Mouse (Mus musculus) hindbrain, embryonic 14.5 days (tissue): Measurements from ENCODE around the gene Gm40193. TPM values are rescaled to one million over a fixed set of nuclear protein-coding genes. Genes with fewer than 3 reads are reported as not detected.
A peak's percentile ranks its signal among the peaks of the same experiment; 100 is the strongest.
"Not testable (repeated sequence)": the region's sequence is repeated elsewhere in the genome, so short reads cannot be mapped to it uniquely, and the experiment has no call there.

ENCODE experiments used
- ATAC-seq: fragments of 200-750 bp; cut with Nextera tagmentation; 2 replicates; pipeline ENCODE4 v1.8.0; 2017; ENCODE audit warnings: moderate number of reproducible peaks, mild to moderate bottlenecking, moderate TSS enrichment, moderate library complexity; ENCODE audit not compliant: low FRiP score
- DNase-seq: peaks from one replicate; pipeline ENCODE4 v3.0.0-alpha.2; 2015; ENCODE audit warnings: low spot score
- H3K27ac ChIP-seq: fragments of 300-500 bp; sonication (generic); 2 replicates; pipeline ENCODE4 v1.5.1; 2014; ENCODE audit warnings: mild to moderate bottlenecking, moderate library complexity
- H3K27me3 ChIP-seq: fragments of 300-500 bp; sonication (generic); 2 replicates; pipeline ENCODE4 v1.6.1; 2014; ENCODE audit warnings: mild to moderate bottlenecking, low read length, mixed read lengths; ENCODE audit not compliant: control insufficient read depth, insufficient read depth
- H3K36me3 ChIP-seq: fragments of 300-500 bp; sonication (generic); replicated peaks from 2 replicates; pipeline ENCODE4 v1.6.1; 2014; ENCODE audit not compliant: control insufficient read depth, insufficient read depth
- H3K4me1 ChIP-seq: fragments of 300-500 bp; sonication (generic); replicated peaks from 2 replicates; pipeline ENCODE4 v1.6.1; 2014; ENCODE audit warnings: antibody characterized with exemption, low read length, mixed read lengths; ENCODE audit not compliant: control insufficient read depth, insufficient read depth
- H3K4me2 ChIP-seq: fragments of 300-500 bp; sonication (generic); replicated peaks from 2 replicates; pipeline ENCODE4 v1.6.1; 2014; ENCODE audit warnings: mild to moderate bottlenecking, moderate library complexity
- H3K4me3 ChIP-seq: fragments of 300-500 bp; sonication (generic); replicated peaks from 2 replicates; pipeline ENCODE4 v1.5.1; 2014; ENCODE audit warnings: mild to moderate bottlenecking, low read length
- H3K9ac ChIP-seq: fragments of 300-500 bp; sonication (generic); 2 replicates; pipeline ENCODE4 v1.6.1; 2014
- H3K9me3 ChIP-seq: fragments of 300-500 bp; sonication (generic); 2 replicates; pipeline ENCODE4 v1.6.1; 2016; ENCODE audit warnings: low read length; ENCODE audit not compliant: control insufficient read depth
- WGBS: fragments of 180-500 bp; shearing (Covaris S2); extraction: QIAGEN DNeasy Blood & Tissue Kit; methylation state at CpG from one replicate; pipeline ENCODE4 v1.1.7; 2014; 5-methylcytosine and 5-hydroxymethylcytosine counted together
- polyA plus RNA-seq: library from polyadenylated mRNA; unstranded; fragments of >200 nt; fragmentation: Nextera tagmentation; extraction: Ambion mirVana; gene quantifications from 2 replicates; pipeline ENCODE4 v1.2.1, GENCODE M21; 2014

The Gm40193 gene
- polyA plus RNA-seq, 1 experiment from 2014 or later: not detected

DNA sequence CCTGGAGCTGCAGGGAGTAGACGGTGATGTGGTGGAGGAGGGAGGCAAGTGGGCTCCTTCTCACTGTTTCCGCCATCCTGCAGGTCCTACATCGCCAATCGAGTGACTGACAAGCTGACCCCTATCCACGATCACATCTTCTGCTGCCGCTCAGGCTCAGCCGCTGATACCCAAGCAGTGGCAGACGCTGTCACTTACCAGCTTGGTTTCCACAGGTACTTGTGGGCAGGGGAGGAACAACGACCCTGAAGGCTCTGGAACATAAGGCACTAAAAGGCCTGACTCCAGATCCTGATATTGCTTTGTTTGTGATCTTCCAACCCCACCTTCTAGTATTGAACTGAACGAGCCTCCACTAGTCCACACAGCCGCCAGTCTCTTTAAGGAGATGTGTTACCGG is 6.5 kb downstream of the Gm40193 start:
- Histone ChIP-seq H3K4me1 (peaks cover 6% of the 10 kb centered on the region), H3K27me3 (no peaks in the 10 kb centered on the region), H3K4me2 (peak overlapping the region; percentile 85), H3K9me3 (no peaks in the 10 kb centered on the region), H3K36me3 (peaks cover 31% of the 10 kb centered on the region), H3K9ac (peak overlapping the region; percentile 68), H3K4me3 (peak overlapping the region; percentile 58), H3K27ac (no peak overlapping the region)
- WGBS: 89% methylated on average over 12 of the region's 12 CpGs
- no peak for ATAC-seq
- no peak for DNase-seq

- no peaks in the 10 kb centered on the region for H3K9me3 ChIP-seq
- peak overlapping the region; percentile 85 for H3K4me2 ChIP-seq
- H3K36me3 ChIP-seq: peaks cover 31% of the 10 kb centered on the region
- no peaks in the 10 kb centered on the region for H3K27me3 ChIP-seq
- H3K27ac ChIP-seq: peak overlapping the region; percentile 49
- H3K4me3 ChIP-seq: peak overlapping the region; percentile 58
- peak overlapping the region; percentile 68 for H3K9ac ChIP-seq
- 2% methylated on average over 12 of the region's 12 CpGs for WGBS
- H3K4me1 ChIP-seq: peaks cover 6% of the 10 kb centered on the region
- no peak for DNase-seq
- ATAC-seq: 0 out of 2 replicates have a peak, but pooled peaks have one; percentile 32
Observed at GRCm38 (mm10) chr11:70525726-70526125, 7.0 kb downstream of the Gm40193 start.

DNA sequence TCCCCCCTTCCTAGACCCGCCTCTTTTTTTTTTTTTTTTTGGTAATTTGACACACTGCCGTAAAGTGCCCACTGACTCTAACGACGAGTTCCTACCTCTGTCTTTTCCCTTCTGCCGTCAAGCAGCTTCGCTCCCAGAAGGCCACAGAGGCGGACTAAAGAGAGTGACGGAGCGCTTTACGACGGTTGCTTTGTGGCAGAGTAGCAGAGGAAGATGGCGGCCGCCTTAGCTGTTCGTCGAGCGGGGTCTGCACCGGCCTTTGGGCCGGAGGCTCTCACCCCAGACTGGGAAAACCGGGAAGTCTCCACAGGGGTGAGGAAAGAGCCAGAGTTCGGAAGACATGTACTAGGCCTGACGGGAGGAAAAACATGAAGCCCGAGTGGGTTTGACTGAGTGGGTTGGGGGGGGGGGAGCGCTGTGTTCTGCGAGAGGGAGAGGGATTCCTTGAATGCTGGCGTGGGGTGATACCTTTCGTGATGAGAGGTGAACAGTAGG is 7.5 kb downstream of the Gm40193 start, which contains the start of gene Psmb6:
Gene Psmb6, plus strand, starts transcription at position 184 of the 495 bp plus-strand sequence.
- Histone ChIP-seq H3K9ac (peak within 1 kb of the TSS; percentile 68), H3K4me1 (peaks cover 7% of the 10 kb centered on the region), H3K4me2 (peak within 1 kb of the TSS; percentile 85), H3K27ac (peak within 1 kb of the TSS; percentile 49), H3K36me3 (peaks cover 31% of the 10 kb centered on the region), H3K27me3 (no peaks in the 10 kb centered on the region), H3K4me3 (peak within 1 kb of the TSS; percentile 58), H3K9me3 (no peaks in the 10 kb centered on the region)
- DNase-seq (peak; percentile 93), ATAC-seq (peak; percentile 94)
- under 1% methylated on average over 25 of the region's 26 CpGs for WGBS

DNA sequence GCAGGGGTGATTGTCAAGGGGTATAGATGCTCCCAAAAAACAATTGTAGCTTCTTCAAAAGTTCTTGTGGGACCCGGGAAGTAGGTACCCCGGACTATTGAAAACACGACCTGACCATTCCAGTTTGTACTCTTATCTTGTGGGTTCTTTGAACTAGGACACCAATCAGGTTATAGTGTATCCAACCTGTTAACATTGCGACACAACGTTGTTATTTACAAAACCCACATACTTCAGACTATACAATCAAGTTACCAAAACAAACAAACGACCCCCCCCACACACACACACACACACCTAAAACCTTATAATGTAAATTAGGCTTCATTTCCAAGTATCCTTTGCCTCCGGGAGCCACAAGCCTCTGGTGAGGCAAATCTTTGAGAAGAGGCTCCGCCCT is 8.0 kb downstream of the Gm40193 start:
- H3K36me3 ChIP-seq: peaks cover 31% of the 10 kb centered on the region
- H3K27ac ChIP-seq: no peak overlapping the region
- H3K4me1 ChIP-seq: peaks cover 12% of the 10 kb centered on the region
- ATAC-seq: peak; percentile 2; the same call in 1 of the 2 replicates
- H3K9ac ChIP-seq: peak overlapping the region; percentile 37; the same call in 1 of the 2 replicates
- 12% methylated on average over 8 of the region's 8 CpGs for WGBS
- no peaks in the 10 kb centered on the region for H3K27me3 ChIP-seq
- peak overlapping the region; percentile 85 for H3K4me2 ChIP-seq
- H3K9me3 ChIP-seq: no peaks in the 10 kb centered on the region
- peak overlapping the region; percentile 58 for H3K4me3 ChIP-seq
- DNase-seq: no peak

DNA sequence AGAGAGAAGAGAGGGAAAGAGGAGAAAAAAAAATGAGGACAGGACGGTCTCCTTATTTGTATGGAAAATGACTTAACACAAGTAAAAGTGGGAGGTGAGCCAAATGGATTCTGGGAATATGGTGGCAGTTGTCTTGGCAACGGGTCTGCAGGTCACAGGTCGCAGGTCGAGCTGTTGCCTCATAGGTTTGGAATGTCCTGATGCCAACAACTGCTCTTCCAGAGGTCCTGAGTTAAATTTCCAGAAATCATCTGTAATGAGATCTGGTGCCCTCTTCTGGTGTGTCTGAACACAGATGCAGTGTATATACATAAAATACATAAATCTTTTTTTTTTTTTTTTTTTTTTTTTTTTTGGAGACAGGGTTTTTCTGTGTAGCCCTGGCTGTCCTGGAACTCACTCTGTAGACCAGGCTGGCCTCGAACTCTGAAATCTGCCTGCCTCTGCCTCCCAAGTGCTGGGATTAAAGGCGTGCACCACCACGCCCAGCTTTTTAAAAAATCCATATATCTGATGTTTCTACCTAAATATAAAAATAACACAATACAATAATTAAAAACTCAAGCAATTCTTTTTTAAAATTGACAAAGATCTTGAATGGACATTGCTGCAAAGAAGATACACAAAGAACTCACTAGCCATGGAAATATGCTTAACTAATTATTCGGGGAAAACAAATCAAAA is 9.3 kb downstream of the Gm40193 start:
- not testable (repeated sequence) for H3K27me3 ChIP-seq, H3K9me3 ChIP-seq, H3K9ac ChIP-seq, H3K4me2 ChIP-seq, H3K27ac ChIP-seq, DNase-seq, H3K4me3 ChIP-seq, ATAC-seq
- WGBS: 92% methylated on average over 8 of the region's 8 CpGs
- Histone ChIP-seq H3K36me3 (peaks cover 21% of the 10 kb centered on the region), H3K4me1 (peaks cover 14% of the 10 kb centered on the region)

- ATAC-seq (peak; percentile 42; the same call in 1 of the 2 replicates), DNase-seq (no peak)
- Histone ChIP-seq H3K27me3 (no peaks in the 10 kb centered on the region), H3K4me1 (0 out of 2 replicates have a peak, but pooled peaks cover 7% of the 10 kb centered on the region), H3K9ac (peak overlapping the region; percentile 28; the same call in 1 of the 2 replicates), H3K9me3 (no peaks in the 10 kb centered on the region), H3K36me3 (no peaks in the 10 kb centered on the region), H3K4me3 (peak overlapping the region; percentile 14), H3K27ac (no peak overlapping the region), H3K4me2 (peak overlapping the region; percentile 39)
- WGBS: 15% methylated on average over 41 of the region's 41 CpGs
Observed at GRCm38 (mm10) chr11:70520178-70520769, 12.5 kb downstream of the Gm40193 start.

GRCm38 (mm10) chr11:70518923-70519322 is 13.8 kb downstream of the Gm40193 start, which contains the start of gene Gltpd2:
Gltpd2 (plus strand) TSS chr11:70519196.
- H3K9me3 ChIP-seq: no peaks in the 10 kb centered on the region
- 78% methylated on average over 10 of the region's 10 CpGs for WGBS
- peak within 1 kb of the TSS; percentile 14 for H3K4me3 ChIP-seq
- H3K9ac ChIP-seq: peak within 1 kb of the TSS; percentile 28; the same call in 1 of the 2 replicates
- no peaks in the 10 kb centered on the region for H3K27me3 ChIP-seq
- 0 out of 2 replicates have a peak, but pooled peaks cover 7% of the 10 kb centered on the region for H3K4me1 ChIP-seq
- no peak within 1 kb of the TSS for H3K27ac ChIP-seq
- ATAC-seq: no peak
- no peaks in the 10 kb centered on the region for H3K36me3 ChIP-seq
- peak within 1 kb of the TSS; percentile 39 for H3K4me2 ChIP-seq
- DNase-seq: no peak

GRCm38 (mm10) chr11:70518436-70518835 is 14.3 kb downstream of the Gm40193 start:
- Histone ChIP-seq H3K4me1 (0 out of 2 replicates have a peak, but pooled peaks cover 7% of the 10 kb centered on the region), H3K27ac (no peak overlapping the region), H3K9ac (no peak overlapping the region), H3K27me3 (no peaks in the 10 kb centered on the region), H3K36me3 (no peaks in the 10 kb centered on the region), H3K4me2 (no peak overlapping the region), H3K9me3 (no peaks in the 10 kb centered on the region), H3K4me3 (no peak overlapping the region)
- DNase-seq (no peak), ATAC-seq (no peak)
- 53% methylated on average over 1 of the region's 1 CpGs for WGBS

DNA sequence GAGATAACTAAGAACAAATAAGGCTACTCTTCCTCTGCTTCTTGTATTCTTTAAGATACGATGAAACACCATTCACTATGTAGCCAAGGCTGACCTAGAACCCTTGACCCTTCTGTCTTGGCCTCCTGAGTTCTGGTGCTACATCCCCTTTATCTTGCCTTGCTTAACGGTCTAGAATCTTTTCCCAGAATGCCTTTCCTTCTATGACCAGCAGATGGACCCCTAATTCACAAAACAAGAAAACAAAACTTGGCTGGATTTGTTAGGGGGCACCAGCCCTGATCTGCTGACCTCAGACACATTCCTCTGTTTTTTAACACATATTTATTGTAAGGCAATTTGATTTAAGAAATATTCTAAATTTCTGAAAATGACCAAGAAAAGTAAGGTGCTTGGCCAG is 16.4 kb downstream of the Gm40193 start:
- Histone ChIP-seq H3K9me3 (no peaks in the 10 kb centered on the region), H3K9ac (no peak overlapping the region), H3K36me3 (no peaks in the 10 kb centered on the region), H3K4me1 (0 out of 2 replicates have a peak, but pooled peaks cover 7% of the 10 kb centered on the region), H3K4me3 (no peak overlapping the region), H3K4me2 (no peak overlapping the region), H3K27ac (no peak overlapping the region), H3K27me3 (no peaks in the 10 kb centered on the region)
- no peak for ATAC-seq
- peak; percentile 77 for DNase-seq
- WGBS: 25% methylated on average over 2 of the region's 2 CpGs
